Mouse (Mus musculus) stomach, postnatal 0 days (tissue): ENCODE data around the gene Sgca.

Experiments
- CTCF ChIP-seq: IDR thresholded peaks from 2 replicates; pipeline ENCODE4 v1.5.1; 2016; ENCODE audit warnings: antibody characterized with exemption, low read depth, mild to moderate bottlenecking, moderate library complexity
- EP300 ChIP-seq: optimal IDR thresholded peaks from 2 replicates; pipeline ENCODE3; 2016; ENCODE audit warnings: antibody characterized with exemption

DNA sequence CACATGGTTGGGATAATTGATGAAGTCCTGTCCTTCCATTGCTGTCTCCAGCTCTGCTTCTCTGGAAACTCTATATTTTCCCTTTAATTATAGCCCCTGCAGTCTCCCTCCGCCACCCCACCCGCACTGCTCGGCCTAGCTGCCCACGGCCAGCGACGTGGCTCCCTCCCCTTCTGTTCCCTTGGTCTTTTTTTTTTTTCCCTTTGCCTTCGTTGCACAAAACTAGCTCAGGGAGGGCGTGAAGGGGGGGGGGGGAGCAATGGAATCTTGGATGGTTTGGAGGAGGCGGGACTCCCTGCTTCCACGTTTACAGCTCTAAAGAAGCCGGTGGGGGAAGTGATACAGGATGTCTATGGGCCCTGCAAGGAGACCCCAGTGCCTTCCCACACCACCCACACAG is 41.6 kb downstream of the Sgca start:
- TF ChIP-seq CTCF (no peak), EP300 (no peak)
